Mouse (Mus musculus) lung, postnatal 25 days (tissue): ENCODE results near the gene Serpina16.
A peak's percentile ranks its signal among the peaks of the same experiment; 100 is the strongest.

Experiments used
- DNase-seq: peaks from one replicate; pipeline ENCODE4 v3.0.0; 2022; ENCODE audit warnings: low spot score

Gene Serpina16

GRCm38 (mm10) chr12:103656848-103657626 lies 18.9 kb downstream of the Serpina16 start, which contains the start of gene Serpina6:
Serpina6 (minus strand) TSS chr12:103657212.
- DNase-seq: no peak

GRCm38 (mm10) chr12:103655123-103656044 lies 20.6 kb downstream of the Serpina16 start:
- peak; percentile 54 for DNase-seq

GRCm38 (mm10) chr12:103653836-103654235 lies 22.1 kb downstream of the Serpina16 start:
- no peak for DNase-seq

GRCm38 (mm10) chr12:103646314-103646713 lies 29.6 kb downstream of the Serpina16 start:
- DNase-seq: no peak

GRCm38 (mm10) chr12:103644601-103645000 lies 31.3 kb downstream of the Serpina16 start:
- DNase-seq: no peak

- DNase-seq: no peak
Measured at GRCm38 (mm10) chr12:103643818-103644217, 32.1 kb downstream of the Serpina16 start.

GRCm38 (mm10) chr12:103643336-103643735 lies 32.6 kb downstream of the Serpina16 start:
- DNase-seq: peak; percentile 76

GRCm38 (mm10) chr12:103635846-103636245 lies 40.1 kb downstream of the Serpina16 start:
- no peak for DNase-seq

- DNase-seq: no peak
Measured at GRCm38 (mm10) chr12:103634430-103634829, 41.5 kb downstream of the Serpina16 start.

- no peak for DNase-seq
Measured at GRCm38 (mm10) chr12:103631203-103631612, 44.7 kb downstream of the Serpina16 start, which contains the start of gene Serpina10. Serpina10 (minus strand) TSS chr12:103631444.
